Mouse (Mus musculus) cerebellum, adult 2 months (tissue): ENCODE measurements around the gene Naa30. TPM values are rescaled to one million over a fixed set of nuclear protein-coding genes. Genes with fewer than 3 reads are reported as not detected.
"Not testable (repeated sequence)": the region's sequence is repeated elsewhere in the genome, so short reads cannot be mapped to it uniquely, and the experiment has no call there.

Experiments
- DNase-seq, 2 experiments: peaks; one replicate each; pipeline ENCODE4 v3.0.0; 2021
- H3K27ac ChIP-seq: fragments of 200-500 bp; 2 replicates; pipeline ENCODE4 v1.5.1; 2012; ENCODE audit warnings: low read length, control low read depth, inconsistent platforms; ENCODE audit not compliant: insufficient read depth
- H3K27me3 ChIP-seq: fragments of 200-500 bp; 2 replicates; pipeline ENCODE4 v1.6.1; 2012; ENCODE audit warnings: inconsistent platforms, mild to moderate bottlenecking, low read length, moderate library complexity; ENCODE audit not compliant: control insufficient read depth, insufficient read depth
- H3K4me1 ChIP-seq: fragments of 200-500 bp; 2 replicates; pipeline ENCODE4 v1.6.1; 2011; ENCODE audit warnings: low read length; ENCODE audit not compliant: control insufficient read depth, insufficient read depth
- H3K4me3 ChIP-seq: fragments of 200-500 bp; replicated peaks from 2 replicates; pipeline ENCODE3; 2011; ENCODE audit warnings: mild to moderate bottlenecking, low read depth, low read length, control low read depth; ENCODE audit not compliant: insufficient read depth
- CTCF ChIP-seq: fragments of 200-500 bp; IDR thresholded peaks from 2 replicates; pipeline ENCODE4 v1.5.1; 2011; ENCODE audit warnings: low read depth, mild to moderate bottlenecking, control low read depth, low read length, moderate library complexity, borderline replicate concordance; ENCODE audit not compliant: insufficient read depth
- POLR2A ChIP-seq: fragments of 200-500 bp; IDR thresholded peaks from 2 replicates; pipeline ENCODE4 v1.6.1; 2011; ENCODE audit warnings: low read length, control low read depth, borderline replicate concordance; ENCODE audit not compliant: insufficient read depth
- WGBS: fragments of 180-500 bp; shearing (Covaris S2); methylation state at CpG from one replicate; pipeline ENCODE4 v1.1.7; 2018; 5-methylcytosine and 5-hydroxymethylcytosine counted together
- polyA plus RNA-seq: library from polyadenylated mRNA; depleted of rRNA; stranded (reverse); fragments of >200 nt; gene quantifications from 2 replicates; pipeline ENCODE4 v1.2.3, GENCODE M21; 2012

The Naa30 gene
- polyA plus RNA-seq, 1 experiment, result 20.7 TPM

DNA sequence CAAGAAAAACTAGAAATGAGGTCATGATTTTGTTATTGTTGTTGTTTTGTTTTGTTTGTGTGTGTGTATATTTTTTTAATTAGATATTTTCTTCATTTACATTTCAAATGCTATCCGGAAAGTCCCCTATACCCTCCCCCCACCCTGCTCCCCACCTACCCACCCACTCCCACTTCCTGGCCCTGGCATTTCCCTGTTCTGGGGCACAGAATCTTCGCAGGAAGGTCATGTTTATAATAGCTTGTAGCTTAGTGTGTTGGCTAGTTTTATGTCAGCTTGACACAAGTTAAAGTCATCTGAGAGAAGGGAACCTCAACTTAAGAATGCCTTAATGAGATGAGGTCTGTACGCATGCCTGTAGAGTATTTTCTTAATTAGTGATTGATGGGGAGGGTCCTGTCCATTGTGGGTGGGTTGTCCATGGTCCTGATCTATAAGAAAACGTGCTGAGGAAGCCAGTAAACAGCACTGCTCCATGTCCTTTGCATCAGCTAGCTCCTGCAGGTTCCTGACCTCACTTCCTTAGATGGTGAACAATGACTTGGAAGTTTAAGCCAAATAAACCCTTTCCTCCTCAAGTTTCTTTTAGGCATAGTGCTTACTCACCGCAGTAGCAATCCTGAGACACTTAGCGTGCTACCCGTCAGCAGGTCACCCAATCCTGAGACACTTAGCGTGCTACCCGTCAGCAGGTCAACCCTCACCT is 29.2 kb downstream of the Naa30 start:
- 86% methylated on average over 9 of the region's 9 CpGs for WGBS
- no peak for TF ChIP-seq POLR2A
- no peak for TF ChIP-seq CTCF
- no peak overlapping the region for H3K4me3 ChIP-seq

DNA sequence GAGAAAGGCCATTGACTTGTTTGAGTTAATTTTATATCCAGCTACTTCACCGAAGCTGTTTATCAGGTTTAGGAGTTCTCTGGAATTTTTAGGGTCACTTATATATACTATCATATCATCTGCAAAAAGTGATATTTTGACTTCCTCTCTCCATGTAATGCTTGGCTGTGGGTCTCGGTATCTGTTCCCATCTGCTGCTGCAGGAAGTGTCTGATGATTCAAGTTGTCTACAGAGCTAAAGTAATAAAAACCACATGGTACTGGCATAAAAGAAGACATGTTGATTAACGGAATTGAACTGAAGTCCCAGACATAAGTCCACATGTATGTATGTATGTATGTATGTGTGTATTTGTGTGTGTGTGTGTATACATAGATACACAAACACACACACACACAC is 38.2 kb downstream of the Naa30 start:
- H3K4me3 ChIP-seq, H3K27ac ChIP-seq, H3K4me1 ChIP-seq, DNase-seq, H3K27me3 ChIP-seq: not testable (repeated sequence)
- 91% methylated on average over 3 of the region's 3 CpGs for WGBS

More for the DNA sequence above, 29.2 kb downstream of the Naa30 start:
- no peaks in the 10 kb centered on the region for H3K4me1 ChIP-seq
- no peak for DNase-seq
- H3K27ac ChIP-seq, result no peak overlapping the region
- no peaks in the 10 kb centered on the region for H3K27me3 ChIP-seq

GRCm38 (mm10) chr14:49218677-49219076 is 46.7 kb downstream of the Naa30 start:
- no peaks in the 10 kb centered on the region for H3K4me1 ChIP-seq
- H3K27me3 ChIP-seq, result no peaks in the 10 kb centered on the region
- no peak for DNase-seq
- no peak overlapping the region for H3K4me3 ChIP-seq
- H3K27ac ChIP-seq, result no peak overlapping the region
- TF ChIP-seq CTCF (no peak), POLR2A (no peak)
- WGBS, result 69% methylated on average over 7 of the region's 7 CpGs

- not testable (repeated sequence) for H3K27ac ChIP-seq, H3K4me1 ChIP-seq, H3K27me3 ChIP-seq, H3K4me3 ChIP-seq, DNase-seq
- WGBS, result 88% methylated on average over 4 of the region's 4 CpGs
Measured at GRCm38 (mm10) chr14:49219466-49220022, 47.5 kb downstream of the Naa30 start.

DNA sequence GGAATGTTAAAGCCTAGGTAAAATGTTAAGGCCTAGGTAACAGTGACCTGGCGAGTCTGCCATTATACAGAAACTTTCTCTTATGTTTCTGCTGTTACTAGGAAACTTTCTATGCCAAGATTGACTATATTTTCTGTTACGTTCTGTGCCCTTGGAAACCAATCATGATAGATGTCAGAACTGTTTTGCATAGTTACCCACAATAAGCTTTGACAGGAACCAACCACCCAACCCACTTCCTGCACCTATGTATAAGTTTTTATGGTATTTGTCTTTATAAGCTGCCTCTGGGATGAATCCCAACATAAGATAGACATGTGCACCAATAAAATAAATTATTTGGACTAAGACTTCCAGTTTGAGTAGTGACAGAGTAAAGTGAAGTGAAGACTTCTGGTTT is 49.7 kb downstream of the Naa30 start:
- TF ChIP-seq CTCF (no peak), POLR2A (no peak)
- Histone ChIP-seq H3K4me3 (no peak overlapping the region), H3K27ac (no peak overlapping the region), H3K4me1 (no peaks in the 10 kb centered on the region), H3K27me3 (no peaks in the 10 kb centered on the region)
- 81% methylated on average over 2 of the region's 2 CpGs for WGBS
- DNase-seq, result no peak

GRCm38 (mm10) chr14:49226471-49226870 is 54.4 kb downstream of the Naa30 start:
- H3K27ac ChIP-seq, result no peak overlapping the region
- no peaks in the 10 kb centered on the region for H3K27me3 ChIP-seq
- TF ChIP-seq CTCF (no peak), POLR2A (no peak)
- H3K4me1 ChIP-seq, result no peaks in the 10 kb centered on the region
- WGBS, result 42% methylated on average over 7 of the region's 7 CpGs
- H3K4me3 ChIP-seq, result no peak overlapping the region
- no peak for DNase-seq

GRCm38 (mm10) chr14:49226986-49227385 is 55.0 kb downstream of the Naa30 start:
- Histone ChIP-seq H3K27me3 (no peaks in the 10 kb centered on the region), H3K4me3 (no peak overlapping the region), H3K4me1 (no peaks in the 10 kb centered on the region), H3K27ac (no peak overlapping the region)
- 60% methylated on average over 11 of the region's 11 CpGs for WGBS
- peak; percentile 26 to 52 for DNase-seq
- TF ChIP-seq CTCF, result no peak
- no peak for TF ChIP-seq POLR2A

DNA sequence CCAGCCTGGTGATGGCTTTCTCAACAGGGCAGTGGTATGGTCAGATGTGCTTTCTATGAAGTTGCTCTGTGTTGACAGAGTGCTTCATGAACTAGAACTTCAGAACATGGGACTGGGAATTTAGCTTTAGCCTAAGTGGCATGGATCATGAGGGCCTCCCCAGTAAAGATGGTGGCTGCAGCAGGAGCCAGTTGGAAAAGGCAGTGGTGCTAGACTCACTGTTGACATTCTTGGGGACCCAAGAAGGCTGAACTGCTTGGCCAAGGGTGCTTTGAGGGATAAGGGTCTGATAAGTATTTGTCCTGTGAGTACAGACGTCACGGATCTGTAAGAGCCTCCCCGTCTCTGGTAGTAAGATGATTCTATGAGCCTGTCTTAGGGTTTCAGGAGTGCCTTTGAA is 59.8 kb downstream of the Naa30 start:
- no peaks in the 10 kb centered on the region for H3K4me1 ChIP-seq
- no peak for DNase-seq
- H3K4me3 ChIP-seq, result no peak overlapping the region
- no peaks in the 10 kb centered on the region for H3K27me3 ChIP-seq
- 99% methylated on average over 3 of the region's 3 CpGs for WGBS
- H3K27ac ChIP-seq, result no peak overlapping the region
- TF ChIP-seq CTCF (no peak), POLR2A (no peak)
